Mouse (Mus musculus): ENCODE data around the gene Fubp3. TPM values are rescaled to one million over a fixed set of nuclear protein-coding genes. Genes with fewer than 3 reads are reported as not detected.

Fubp3 gene
- polyA plus RNA-seq, 2 experiments, result 59.4 to 86.3 TPM

DNA sequence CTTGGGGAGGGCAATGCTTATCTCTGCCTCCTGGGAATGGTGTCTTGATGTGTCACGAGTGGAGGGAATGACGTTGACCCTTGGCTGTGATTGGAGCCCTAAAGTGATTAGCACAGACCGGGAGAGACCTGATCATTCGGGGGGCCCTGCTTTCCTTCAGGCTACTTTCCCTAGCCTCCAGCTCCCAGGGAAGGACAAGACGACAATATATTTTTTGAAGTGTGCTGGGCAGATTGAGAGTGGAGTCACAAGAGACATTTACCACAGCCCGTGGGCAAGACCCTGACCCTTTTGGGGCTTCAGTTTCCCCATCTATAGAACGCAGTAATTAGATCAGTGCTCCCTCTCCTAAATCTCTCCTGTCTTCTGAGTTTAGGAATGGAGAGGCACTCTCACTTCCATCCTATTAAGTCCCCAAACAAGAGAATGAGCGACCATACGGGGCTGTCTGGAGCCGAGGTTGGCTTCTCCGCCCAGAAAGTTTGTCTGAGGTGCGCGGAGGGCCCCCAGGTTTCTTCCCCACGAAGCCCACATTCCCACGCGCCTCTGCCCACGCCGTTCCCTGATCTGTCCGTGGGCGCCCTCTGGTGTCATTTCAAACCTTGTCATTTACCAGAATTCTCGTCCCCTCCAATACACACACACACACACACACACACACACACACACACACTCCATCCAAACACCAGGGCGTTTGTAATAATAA is 82.6 kb downstream of the Fubp3 start:
- DNase-seq (ENCODE audit: low spot score) (no peak), ATAC-seq (ENCODE audit: low FRiP score, low read depth) (no peak)
- Histone ChIP-seq H3K27me3 (ENCODE audit: control insufficient read depth, insufficient read depth, low read length) (peaks cover 55% of the 10 kb centered on the region), H3K27ac (replicated peaks; ENCODE audit: low read depth, low read length) (no peak overlapping the region), H3K4me2 (replicated peaks; ENCODE audit: low read depth, low read length, severe bottlenecking) (peak overlapping the region; percentile 95; the same call in 1 of the 2 replicates), H3K9ac (ENCODE audit: low read depth, low read length, severe bottlenecking) (no peak overlapping the region), H3K4me3 (replicated peaks; ENCODE audit: low read length) (peak overlapping the region; percentile 49), H3K4me1 (ENCODE audit: control insufficient read depth, insufficient read depth, low read length) (peaks cover 8% of the 10 kb centered on the region; the same call in 1 of the 2 replicates), H3K9me3 (ENCODE audit: control insufficient read depth, low read length) (no peaks in the 10 kb centered on the region; the same call in 1 of the 2 replicates), H3K36me3 (ENCODE audit: control insufficient read depth, insufficient read depth, low read length) (no peaks in the 10 kb centered on the region)
- TF ChIP-seq POLR2A (IDR thresholded peaks at IDR 0.05; ENCODE audit: borderline replicate concordance, extremely low read depth, insufficient read depth, insufficient read length), result no peak
- 4% methylated on average over 22 of the region's 22 CpGs for WGBS

DNA sequence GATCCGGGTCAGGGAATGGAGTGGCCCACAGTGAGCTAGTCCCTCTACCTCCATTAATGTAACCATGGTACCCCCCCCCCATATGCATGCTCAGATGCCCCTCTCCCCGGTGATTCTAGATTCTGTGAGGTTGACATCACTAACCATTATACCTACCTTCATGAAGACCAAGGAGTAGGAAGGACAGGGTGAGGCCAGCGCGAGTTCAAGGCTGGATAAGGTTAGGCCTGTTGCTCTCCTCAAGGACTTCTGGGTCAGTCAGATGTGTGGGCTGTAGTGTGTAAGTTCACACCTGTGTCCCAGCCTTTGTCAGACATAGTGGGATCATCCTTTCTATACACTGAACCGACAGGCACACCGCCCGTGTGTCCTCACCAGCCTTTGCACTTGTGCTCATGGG is 83.9 kb downstream of the Fubp3 start:
- Histone ChIP-seq H3K4me3 (replicated peaks; ENCODE audit: low read length) (no peak overlapping the region), H3K27ac (replicated peaks; ENCODE audit: low read depth, low read length) (no peak overlapping the region), H3K4me2 (replicated peaks; ENCODE audit: low read depth, low read length, severe bottlenecking) (no peak overlapping the region), H3K27me3 (ENCODE audit: control insufficient read depth, insufficient read depth, low read length) (peaks cover 45% of the 10 kb centered on the region), H3K9ac (ENCODE audit: low read depth, low read length, severe bottlenecking) (no peak overlapping the region), H3K9me3 (ENCODE audit: control insufficient read depth, low read length) (no peaks in the 10 kb centered on the region; the same call in 1 of the 2 replicates), H3K36me3 (ENCODE audit: control insufficient read depth, insufficient read depth, low read length) (no peaks in the 10 kb centered on the region), H3K4me1 (ENCODE audit: control insufficient read depth, insufficient read depth, low read length) (peaks cover 8% of the 10 kb centered on the region; the same call in 1 of the 2 replicates)
- WGBS, result 76% methylated on average over 7 of the region's 7 CpGs
- TF ChIP-seq POLR2A (IDR thresholded peaks at IDR 0.05; ENCODE audit: borderline replicate concordance, extremely low read depth, insufficient read depth, insufficient read length), result no peak
- ATAC-seq (ENCODE audit: low FRiP score, low read depth), result no peak
- no peak for DNase-seq (ENCODE audit: low spot score)

DNA sequence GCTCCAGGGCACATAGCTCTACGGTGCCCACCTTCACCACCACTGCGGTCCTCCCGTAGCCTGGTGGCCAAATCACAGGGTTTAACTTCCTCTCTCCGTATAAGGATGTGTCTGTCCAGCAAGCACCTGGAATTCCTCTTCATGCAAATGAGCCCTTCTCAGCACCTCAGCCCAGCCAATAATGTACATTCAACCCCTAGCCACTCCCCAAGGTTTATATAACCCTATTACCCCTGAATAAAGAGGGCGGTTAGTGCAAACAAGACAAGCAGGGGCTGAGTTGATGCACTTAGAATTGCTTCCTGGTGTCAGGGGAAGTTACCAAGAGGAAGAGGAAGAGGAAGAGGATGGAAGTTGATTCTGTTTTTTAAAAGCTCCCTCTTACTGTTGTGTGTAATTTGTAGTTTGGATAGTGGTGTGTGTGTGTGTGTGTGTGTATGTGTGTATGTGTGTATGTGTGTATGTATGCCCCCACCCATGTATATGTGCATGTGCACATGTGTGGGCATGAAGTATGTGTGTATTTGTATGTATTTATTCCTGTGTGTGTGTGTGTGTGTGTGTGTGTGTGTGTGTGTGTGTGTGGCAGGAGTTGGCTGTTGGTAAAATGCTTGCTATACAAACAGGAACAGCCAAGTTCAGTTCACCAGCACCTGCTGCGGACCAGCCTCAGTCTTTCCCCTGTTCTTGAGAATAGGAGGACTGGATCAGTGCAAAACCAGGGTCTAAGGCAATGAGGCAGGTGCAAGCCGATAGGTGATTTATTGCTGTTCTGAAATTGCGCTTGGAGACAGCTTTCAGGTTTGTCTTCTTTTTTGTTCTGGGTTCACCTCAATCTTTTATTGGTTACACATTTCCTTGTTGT is 90.7 kb downstream of the Fubp3 start:
- Histone ChIP-seq H3K27me3 (ENCODE audit: control insufficient read depth, insufficient read depth, low read length) (no peaks in the 10 kb centered on the region), H3K36me3 (ENCODE audit: control insufficient read depth, insufficient read depth, low read length) (no peaks in the 10 kb centered on the region), H3K4me1 (ENCODE audit: control insufficient read depth, insufficient read depth, low read length) (no peaks in the 10 kb centered on the region), H3K9ac (ENCODE audit: low read depth, low read length, severe bottlenecking) (no peak overlapping the region), H3K4me2 (replicated peaks; ENCODE audit: low read depth, low read length, severe bottlenecking) (no peak overlapping the region), H3K27ac (replicated peaks; ENCODE audit: low read depth, low read length) (no peak overlapping the region), H3K9me3 (ENCODE audit: control insufficient read depth, low read length) (no peaks in the 10 kb centered on the region; the same call in 1 of the 2 replicates), H3K4me3 (replicated peaks; ENCODE audit: low read length) (no peak overlapping the region)
- TF ChIP-seq POLR2A (IDR thresholded peaks at IDR 0.05; ENCODE audit: borderline replicate concordance, extremely low read depth, insufficient read depth, insufficient read length), result no peak
- no peak for DNase-seq (ENCODE audit: low spot score)
- WGBS, result 51% methylated on average over 8 of the region's 8 CpGs
- no peak for ATAC-seq (ENCODE audit: low FRiP score, low read depth)

DNA sequence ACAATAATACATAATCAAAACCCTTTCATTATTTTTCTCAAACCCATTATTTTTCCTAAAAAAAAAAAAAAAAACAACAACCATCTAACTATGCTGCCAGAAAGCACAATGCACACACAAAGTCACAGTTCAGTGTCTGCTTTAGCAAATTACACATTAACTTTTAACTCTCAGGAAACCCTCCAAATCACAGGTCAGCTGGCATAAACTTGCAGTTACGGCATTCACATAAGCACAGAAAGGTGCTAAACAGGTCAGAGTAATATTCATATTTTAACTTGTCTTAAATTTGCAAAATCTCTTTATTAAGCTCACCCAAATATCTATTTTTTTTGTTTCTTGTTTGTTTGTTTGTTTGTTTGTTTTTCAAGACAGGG is 91.3 kb downstream of the Fubp3 start:
- ATAC-seq (ENCODE audit: low FRiP score, low read depth), result no peak
- H3K4me2 ChIP-seq (replicated peaks; ENCODE audit: low read depth, low read length, severe bottlenecking), result no peak overlapping the region
- H3K9ac ChIP-seq (ENCODE audit: low read depth, low read length, severe bottlenecking), result no peak overlapping the region
- H3K36me3 ChIP-seq (ENCODE audit: control insufficient read depth, insufficient read depth, low read length), result no peaks in the 10 kb centered on the region
- WGBS, result 83% methylated on average over 1 of the region's 1 CpGs
- H3K27ac ChIP-seq (replicated peaks; ENCODE audit: low read depth, low read length), result no peak overlapping the region
- H3K4me3 ChIP-seq (replicated peaks; ENCODE audit: low read length), result no peak overlapping the region
- no peaks in the 10 kb centered on the region for H3K4me1 ChIP-seq (ENCODE audit: control insufficient read depth, insufficient read depth, low read length)
- no peak for TF ChIP-seq POLR2A (IDR thresholded peaks at IDR 0.05; ENCODE audit: borderline replicate concordance, extremely low read depth, insufficient read depth, insufficient read length)
- no peaks in the 10 kb centered on the region; the same call in 1 of the 2 replicates for H3K9me3 ChIP-seq (ENCODE audit: control insufficient read depth, low read length)
- no peak for DNase-seq (ENCODE audit: low spot score)
- no peaks in the 10 kb centered on the region for H3K27me3 ChIP-seq (ENCODE audit: control insufficient read depth, insufficient read depth, low read length)

Small RNA genes within 50 kb of the gene (microRNA-seq; reads per million reads assigned to microRNA genes)
- gene Mir6998, result not detected

Other genes starting within 250 kb of the Fubp3 start
- 15.4 and 17.1 TPM in 2 replicates for gene Ass1, start 102.4 kb upstream of the Fubp3 start, polyA plus RNA-seq (2012; rRNA removed)
- gene Ass1, start 102.4 kb upstream of the Fubp3 start, polyA plus RNA-seq (2014; fragmentation: Nextera tagmentation; extraction: Ambion mirVana), result 21.3 and 27.1 TPM in 2 replicates
- gene Prdm12, start 67.4 kb downstream of the Fubp3 start, polyA plus RNA-seq (2012; rRNA removed), result 0.03 TPM in 1 of 2 replicates, not detected in the other
- gene Prdm12, start 67.4 kb downstream of the Fubp3 start, polyA plus RNA-seq (2014; fragmentation: Nextera tagmentation; extraction: Ambion mirVana), result not detected in 2 replicates
- 43.4 and 49.7 TPM in 2 replicates for gene Exosc2, start 98.1 kb downstream of the Fubp3 start, polyA plus RNA-seq (2012; rRNA removed)
- gene Exosc2, start 98.1 kb downstream of the Fubp3 start, polyA plus RNA-seq (2014; fragmentation: Nextera tagmentation; extraction: Ambion mirVana), result 46.6 and 47.6 TPM in 2 replicates
- 104 and 128 TPM in 2 replicates for gene Abl1, start 115.7 kb downstream of the Fubp3 start, polyA plus RNA-seq (2012; rRNA removed)
- 49.0 and 54.9 TPM in 2 replicates for gene Abl1, start 115.7 kb downstream of the Fubp3 start, polyA plus RNA-seq (2014; fragmentation: Nextera tagmentation; extraction: Ambion mirVana)
- 0.12 and 0.16 TPM in 2 replicates for gene Qrfp, start 237.9 kb downstream of the Fubp3 start, polyA plus RNA-seq (2012; rRNA removed)
- 0.30 TPM in 2 replicates for gene Qrfp, start 237.9 kb downstream of the Fubp3 start, polyA plus RNA-seq (2014; fragmentation: Nextera tagmentation; extraction: Ambion mirVana)